Comparison of ENCODE assay signal across 1 mouse cellular context in the genomic region with DNA sequence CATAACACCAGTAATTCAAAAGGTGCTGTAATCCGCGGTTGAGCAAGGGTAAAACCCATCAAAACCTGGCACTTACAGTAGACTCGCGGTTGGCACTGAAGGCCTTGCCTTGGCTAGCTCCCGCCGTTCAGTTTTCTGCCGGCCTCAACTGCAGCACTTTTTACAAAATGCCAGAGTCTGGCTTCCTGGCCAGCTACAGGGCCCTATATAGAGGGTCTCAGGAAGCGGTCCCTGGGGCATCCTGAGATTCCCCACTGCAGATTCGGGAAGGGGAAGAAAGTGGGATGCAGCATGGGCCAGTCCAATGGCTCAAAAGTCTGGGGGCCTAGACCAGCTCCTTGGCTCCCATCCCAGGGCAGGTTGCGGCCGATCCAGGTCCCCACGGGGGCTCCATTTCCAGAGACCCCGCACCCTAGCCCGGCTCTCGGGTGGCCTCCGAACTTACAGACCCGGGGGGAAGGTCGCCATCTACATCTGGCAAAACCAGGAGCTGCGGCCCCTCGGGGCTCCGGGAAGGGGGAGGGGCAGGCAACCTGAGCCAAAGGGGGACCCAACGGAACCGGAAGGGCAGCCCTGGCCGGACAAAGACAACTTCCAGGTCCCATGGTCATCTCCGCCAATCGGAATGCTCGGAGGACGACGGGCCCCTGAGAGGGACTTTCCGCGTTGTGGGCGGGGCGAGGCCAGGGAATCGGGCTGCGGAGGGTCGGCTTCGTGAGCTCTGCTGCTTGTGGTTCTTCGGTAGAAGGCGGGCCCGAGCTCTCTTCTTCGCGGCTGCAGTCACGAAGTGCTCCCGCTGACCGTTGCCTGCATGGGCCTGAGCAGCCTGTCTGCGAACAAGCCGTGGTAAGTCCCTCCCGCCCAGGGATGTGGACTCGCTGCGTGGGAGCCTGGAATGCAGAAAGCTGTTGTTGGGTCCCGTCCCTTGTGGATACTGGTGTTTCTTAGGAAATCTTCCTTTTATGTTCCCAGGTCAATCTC.
A peak's percentile ranks its signal among the peaks of the same experiment; 100 is the strongest.
TF ChIP-seq lines count a peak whose summit lies in the region.

A gene (minus strand): TSS at position 525 of the 981 bp plus-strand sequence.
A gene (minus strand): TSS at position 561 of the 981 bp plus-strand sequence.
A gene (plus strand): TSS at position 669 of the 981 bp plus-strand sequence.

TF ChIP-seq in CH12.LX, 34 proteins besides CTCF, POLR2A, EP300 and RAD21 (continued from another document):
- TF ChIP-seq CHD2 (IDR thresholded peaks at IDR 0.05; ENCODE audit: low read length) (peak; percentile 97), ELF1 (IDR thresholded peaks at IDR 0.05; ENCODE audit: low read depth, low read length) (peak; percentile 92), PAX5 (IDR thresholded peaks at IDR 0.05; ENCODE audit: low read length) (no peak), MAFK (IDR thresholded peaks at IDR 0.05; ENCODE audit: insufficient replicate concordance, low read length) (0 out of 2 replicates have a peak, but pooled peaks have one; percentile 3), ZKSCAN1 (IDR thresholded peaks at IDR 0.05; ENCODE audit: borderline replicate concordance, low read depth, low read length) (no peak), MXI1 (IDR thresholded peaks at IDR 0.05; ENCODE audit: low read depth, low read length) (peak; percentile 55), USF1 (IDR thresholded peaks at IDR 0.05; ENCODE audit: low read depth, low read length) (peak; percentile 76), CHD1 (IDR thresholded peaks at IDR 0.05; ENCODE audit: low read depth, low read length) (no peak; the same call in 1 of the 2 replicates), MYC (IDR thresholded peaks at IDR 0.05; ENCODE audit: low read depth, low read length) (no peak), POLR2AphosphoS2 (IDR thresholded peaks at IDR 0.05; ENCODE audit: low read depth, low read length) (no peak; the same call in 1 of the 2 replicates), UBTF (IDR thresholded peaks at IDR 0.05; ENCODE audit: low read depth, low read length) (peak; percentile 99), ZNF384 (IDR thresholded peaks at IDR 0.05; ENCODE audit: low read depth, low read length) (no peak), SMC3 (IDR thresholded peaks at IDR 0.05; ENCODE audit: low read depth, low read length) (no peak), RCOR1 (conservative IDR thresholded peaks at IDR 0.05; ENCODE audit: low read depth, low read length) (peak; percentile 45; the same call in 1 of the 2 replicates), KAT2A (IDR thresholded peaks at IDR 0.05; ENCODE audit: insufficient replicate concordance, low read length) (peak; percentile 94; the same call in 1 of the 2 replicates), USF2 (conservative IDR thresholded peaks at IDR 0.05; ENCODE audit: low read depth, low read length) (no peak), ETS1 (conservative IDR thresholded peaks at IDR 0.05; ENCODE audit: low read depth, low read length) (peak; percentile 50), HCFC1 (IDR thresholded peaks at IDR 0.05; ENCODE audit: low read depth, low read length) (peak; percentile 93), NRF1 (IDR thresholded peaks at IDR 0.05; ENCODE audit: low read depth, low read length) (0 out of 2 replicates have a peak, but pooled peaks have one; percentile 25), BHLHE40 (IDR thresholded peaks at IDR 0.05; ENCODE audit: low read depth, low read length) (peak; percentile 14; the same call in 1 of the 2 replicates), ZC3H11A (IDR thresholded peaks at IDR 0.05; ENCODE audit: low read depth, low read length) (no peak), JUND (conservative IDR thresholded peaks at IDR 0.05; ENCODE audit: low read depth, low read length) (no peak), JUN (IDR thresholded peaks at IDR 0.05; ENCODE audit: insufficient read depth, low read depth, low read length) (no peak), SIN3A (IDR thresholded peaks at IDR 0.05; ENCODE audit: low read length) (peak; percentile 96), MEF2A (IDR thresholded peaks at IDR 0.05; ENCODE audit: borderline replicate concordance, low read depth, low read length) (peak; percentile 65), MAX (IDR thresholded peaks at IDR 0.05; ENCODE audit: low read length) (peak; percentile 35), E2F4 (IDR thresholded peaks at IDR 0.05; ENCODE audit: insufficient replicate concordance, low read depth, low read length) (no peak), GABPA (IDR thresholded peaks at IDR 0.05; ENCODE audit: insufficient replicate concordance, low read depth, low read length) (peak; percentile 24; the same call in 1 of the 2 replicates), IRF4 (IDR thresholded peaks at IDR 0.05; ENCODE audit: low read depth, low read length) (peak; percentile 73), TBP (conservative IDR thresholded peaks at IDR 0.05; ENCODE audit: low read depth, low read length) (0 out of 2 replicates have a peak, but pooled peaks have one; percentile 60), MAZ (IDR thresholded peaks at IDR 0.05; ENCODE audit: low read depth, low read length) (peak; percentile 81; the same call in 1 of the 2 replicates), ZMIZ1 (IDR thresholded peaks at IDR 0.05; ENCODE audit: low read depth, low read length) (peak; percentile 67; the same call in 1 of the 2 replicates)
